Mouse (Mus musculus): ENCODE measurements at regions not wholly inside any gene's neighbourhood (a gene's known extent, or its start where the extent isn't known, plus 50 kb on each side); places are given as distances from the start of the nearest gene placed in this dataset.

GRCm38 (mm10) chr15:31173309-31174115, 50.6 kb upstream of the Dap start:
- DNase-seq (ENCODE audit: low spot score), result no peak

Data from gastrocnemius, adult 18-20 months (tissue).